Comparison of ENCODE assay signal across 9 mouse cellular contexts in the genomic region with DNA sequence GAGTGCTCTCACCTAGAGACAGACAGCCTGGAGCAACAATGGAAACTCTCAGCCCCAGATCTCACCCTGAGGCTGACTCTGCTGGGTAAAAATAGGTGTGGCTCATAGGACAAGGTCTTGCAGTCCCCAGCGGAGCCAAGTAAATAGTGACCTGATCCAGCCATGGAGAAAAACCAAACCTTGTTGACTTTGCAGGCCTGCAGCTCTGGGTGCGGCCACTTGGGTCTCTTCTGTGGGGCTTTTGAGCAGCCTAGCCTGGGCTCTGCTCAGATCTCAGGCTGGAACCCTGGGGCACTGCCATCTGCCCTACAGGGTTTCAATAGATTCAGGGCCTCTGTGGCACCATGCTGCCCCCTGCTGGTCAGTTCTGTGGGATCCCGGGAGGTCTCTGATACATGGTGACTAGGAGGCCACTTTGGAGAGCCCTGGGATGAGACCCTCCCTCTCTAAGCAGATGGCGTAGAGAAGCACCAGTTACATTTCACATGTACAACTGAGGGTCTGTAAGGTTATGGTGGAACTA. TPM values are rescaled to one million over a fixed set of nuclear protein-coding genes. Genes with fewer than 3 reads are reported as not detected.
DNase-seq lines count a peak whose midpoint lies in the region; ATAC-seq lines count a peak whose summit lies in the region.
"Had no signal": no experiment of that assay in that cellular context is flagged by ENCODE, and none has a peak within 500 bp of the region (broad histone marks: within the 10 kb centered on the region; RNA-seq: fewer than 3 reads in every experiment).

No protein-coding gene starts in this region.

- no peak overlapping the region for H3K4me2 ChIP-seq in hindbrain, embryonic 15.5 days

- no peaks in the 10 kb centered on the region for H3K4me1 ChIP-seq in hindbrain, embryonic 15.5 days (replicated peaks)

- peak; percentile 87 for DNase-seq in R1 (ENCODE audit: low read depth, low spot score)
- peak; percentile 97 to 98 for DNase-seq in cerebellum, postnatal 36 days
- DNase-seq in gastrocnemius, adult 18-20 months (ENCODE audit: low spot score), result peak; percentile 95
- peak; percentile 81 to 85 for DNase-seq in layer of hippocampus, postnatal 36 days
- peak; percentile 96 for DNase-seq in lung, postnatal 36 days
- DNase-seq in right cerebral cortex, postnatal 10 days (ENCODE audit: low spot score in 2 of 2), result peak; percentile 79 to 89
- peak; percentile 87 for DNase-seq in urinary bladder, postnatal 14 days (ENCODE audit: low spot score)

- no peak overlapping the region for H3K9ac ChIP-seq in hindbrain, embryonic 15.5 days

- no peaks in the 10 kb centered on the region for H3K36me3 ChIP-seq in hindbrain, embryonic 15.5 days

- WGBS in hindbrain, embryonic 15.5 days, result 48% methylated on average over 4 of the region's 4 CpGs

- H3K4me3 ChIP-seq in hindbrain, embryonic 15.5 days, result no peak overlapping the region
- H3K4me3 ChIP-seq: megakaryocyte, embryonic 14.5 days had no signal

- no peaks in the 10 kb centered on the region for H3K9me3 ChIP-seq in hindbrain, embryonic 15.5 days
- H3K9me3 ChIP-seq: megakaryocyte, embryonic 14.5 days had no signal

- no peak overlapping the region for H3K27ac ChIP-seq in hindbrain, embryonic 15.5 days (replicated peaks)

- peak; percentile 76 for ATAC-seq in hindbrain, embryonic 15.5 days (ENCODE audit: low FRiP score, low read depth)

- H3K27me3 ChIP-seq in hindbrain, embryonic 15.5 days, result no peaks in the 10 kb centered on the region

RNA-seq across cellular contexts. Expression of gene Aldh1l1, which starts 28.7 kb away (rescaled TPM):
- 1 to 10 TPM; 3.5 to 4.2 TPM for total RNA-seq in gastrocnemius, adult 18-20 months (2021)
- polyA plus RNA-seq in hindbrain, embryonic 15.5 days (2015; fragmentation: Nextera tagmentation; extraction: Ambion mirVana), result 65.8 and 81.7 TPM in 2 replicates
- 10 to 100 TPM; 40.9 to 41.3 TPM for total RNA-seq in layer of hippocampus, postnatal 36 days (2021)

RNA-seq across cellular contexts. Expression of gene Klf15, which starts 52.6 kb away (rescaled TPM):
- 10 to 100 TPM; 33.8 to 73.0 TPM for total RNA-seq in gastrocnemius, adult 18-20 months (2021)
- polyA plus RNA-seq in hindbrain, embryonic 15.5 days (2015; fragmentation: Nextera tagmentation; extraction: Ambion mirVana), result 17.3 and 20.0 TPM in 2 replicates
- total RNA-seq in layer of hippocampus, postnatal 36 days (2021), result 10 to 100 TPM; 26.2 to 41.7 TPM

Comparison
In these comparisons a context has a peak if more than half of its experiments do, and no peak if none do; other contexts are left out.
1. RNA of gene Aldh1l1, which starts 28.7 kb away (total RNA-seq): 40.9 to 41.3 TPM in layer of hippocampus, postnatal 36 days; 3.5 to 4.2 TPM in gastrocnemius, adult 18-20 months; every median in the first group is over 4 times any median in the second.
2. Peak in every context shown above with its lines, with median percentiles within 50 percentile points of each other: DNase-seq.